Mouse (Mus musculus): ENCODE measurements around the gene Dnaja3. TPM values are rescaled to one million over a fixed set of nuclear protein-coding genes. Genes with fewer than 3 reads are reported as not detected.

The Dnaja3 gene
- 86.5 and 92.1 TPM in 2 replicates for polyA plus RNA-seq (2015; fragmentation: Nextera tagmentation; extraction: Ambion mirVana)

- Histone ChIP-seq H3K4me1 (replicated peaks) (peaks cover 42% of the 10 kb centered on the region), H3K27ac (peak within 1 kb of the TSS; percentile 87), H3K4me3 (replicated peaks) (peak within 1 kb of the TSS; percentile 65), H3K27me3 (replicated peaks) (no peaks in the 10 kb centered on the region), H3K36me3 (no peaks in the 10 kb centered on the region), H3K4me2 (replicated peaks) (peak within 1 kb of the TSS; percentile 86), H3K9ac (peak within 1 kb of the TSS; percentile 75), H3K9me3 (no peaks in the 10 kb centered on the region)
- ATAC-seq = peak; percentile 91
- under 1% methylated on average over 21 of the region's 22 CpGs for WGBS
These were observed at the start of gene Dnaja3, which contains the start of gene Vasn for GRCm38 (mm10) chr16:4639831-4640237. Gene Dnaja3, plus strand, starts transcription at chr16:4639989. Gene Vasn, plus strand, starts transcription at chr16:4639941.

GRCm38 (mm10) chr16:4590236-4590635 is 49.6 kb upstream of the Dnaja3 start:
- Histone ChIP-seq H3K9me3 (no peaks in the 10 kb centered on the region), H3K27me3 (replicated peaks) (no peaks in the 10 kb centered on the region), H3K4me3 (replicated peaks) (no peak overlapping the region), H3K27ac (no peak overlapping the region), H3K4me2 (replicated peaks) (no peak overlapping the region), H3K9ac (no peak overlapping the region), H3K36me3 (peaks cover 9% of the 10 kb centered on the region; the same call in 1 of the 2 replicates), H3K4me1 (replicated peaks) (peaks cover 30% of the 10 kb centered on the region)
- ATAC-seq = no peak
- 94% methylated on average over 9 of the region's 9 CpGs for WGBS

GRCm38 (mm10) chr16:4592909-4593875 is 46.6 kb upstream of the Dnaja3 start:
- 10% methylated on average over 32 of the region's 32 CpGs for WGBS
- no peaks in the 10 kb centered on the region for H3K9me3 ChIP-seq
- peaks cover 9% of the 10 kb centered on the region; the same call in 1 of the 2 replicates for H3K36me3 ChIP-seq
- ATAC-seq = no peak
- H3K4me2 ChIP-seq (replicated peaks) = peak overlapping the region; percentile 91
- no peaks in the 10 kb centered on the region for H3K27me3 ChIP-seq (replicated peaks)
- H3K4me1 ChIP-seq (replicated peaks) = peaks cover 38% of the 10 kb centered on the region
- peak overlapping the region; percentile 87 for H3K4me3 ChIP-seq (replicated peaks)
- peak overlapping the region; percentile 90 for H3K9ac ChIP-seq
- peak overlapping the region; percentile 94 for H3K27ac ChIP-seq

GRCm38 (mm10) chr16:4593971-4594813 is 45.6 kb upstream of the Dnaja3 start, which contains the start of gene Glis2:
Gene Glis2, plus strand, starts transcription at chr16:4594713.
- no peaks in the 10 kb centered on the region for H3K27me3 ChIP-seq (replicated peaks)
- WGBS = under 1% methylated on average over 37 of the region's 74 CpGs
- no peaks in the 10 kb centered on the region for H3K9me3 ChIP-seq
- peak within 1 kb of the TSS; percentile 90 for H3K9ac ChIP-seq
- peak within 1 kb of the TSS; percentile 94 for H3K27ac ChIP-seq
- peak within 1 kb of the TSS; percentile 91 for H3K4me2 ChIP-seq (replicated peaks)
- peaks cover 9% of the 10 kb centered on the region; the same call in 1 of the 2 replicates for H3K36me3 ChIP-seq
- H3K4me1 ChIP-seq (replicated peaks) = peaks cover 48% of the 10 kb centered on the region
- ATAC-seq = peak; percentile 85
- H3K4me3 ChIP-seq (replicated peaks) = peak within 1 kb of the TSS; percentile 87

- Histone ChIP-seq H3K4me2 (replicated peaks) (peak overlapping the region; percentile 91), H3K27ac (peak overlapping the region; percentile 94), H3K27me3 (replicated peaks) (no peaks in the 10 kb centered on the region), H3K4me3 (replicated peaks) (peak overlapping the region; percentile 87), H3K4me1 (replicated peaks) (peaks cover 55% of the 10 kb centered on the region), H3K9me3 (no peaks in the 10 kb centered on the region), H3K36me3 (peaks cover 7% of the 10 kb centered on the region; the same call in 1 of the 2 replicates), H3K9ac (peak overlapping the region; percentile 90)
- ATAC-seq = peak; percentile 13
- WGBS = under 1% methylated on average over 43 of the region's 52 CpGs
These were observed 44.8 kb upstream of the Dnaja3 start for GRCm38 (mm10) chr16:4594814-4595526.

GRCm38 (mm10) chr16:4595527-4595963 is 44.2 kb upstream of the Dnaja3 start:
- Histone ChIP-seq H3K9ac (peak overlapping the region; percentile 90), H3K4me3 (replicated peaks) (peak overlapping the region; percentile 87), H3K4me1 (replicated peaks) (peaks cover 61% of the 10 kb centered on the region), H3K4me2 (replicated peaks) (peak overlapping the region; percentile 91), H3K27me3 (replicated peaks) (no peaks in the 10 kb centered on the region), H3K9me3 (no peaks in the 10 kb centered on the region), H3K27ac (peak overlapping the region; percentile 94), H3K36me3 (peaks cover 5% of the 10 kb centered on the region; the same call in 1 of the 2 replicates)
- peak; percentile 43 for ATAC-seq
- 4% methylated on average over 5 of the region's 5 CpGs for WGBS

- Histone ChIP-seq H3K9me3 (no peaks in the 10 kb centered on the region), H3K27ac (peak overlapping the region; percentile 94; the same call in 1 of the 2 replicates), H3K27me3 (replicated peaks) (no peaks in the 10 kb centered on the region), H3K9ac (peak overlapping the region; percentile 90), H3K4me2 (replicated peaks) (peak overlapping the region; percentile 91), H3K4me1 (replicated peaks) (peaks cover 68% of the 10 kb centered on the region), H3K36me3 (no peaks in the 10 kb centered on the region), H3K4me3 (replicated peaks) (peak overlapping the region; percentile 87)
- 24% methylated on average over 3 of the region's 3 CpGs for WGBS
- no peak for ATAC-seq
These were observed 43.6 kb upstream of the Dnaja3 start for GRCm38 (mm10) chr16:4596141-4596728.

GRCm38 (mm10) chr16:4596836-4597235 is 43.0 kb upstream of the Dnaja3 start:
- ATAC-seq = no peak
- H3K9ac ChIP-seq = no peak overlapping the region
- peaks cover 73% of the 10 kb centered on the region for H3K4me1 ChIP-seq (replicated peaks)
- peak overlapping the region; percentile 87 for H3K4me3 ChIP-seq (replicated peaks)
- peak overlapping the region; percentile 91 for H3K4me2 ChIP-seq (replicated peaks)
- H3K36me3 ChIP-seq = no peaks in the 10 kb centered on the region
- no peaks in the 10 kb centered on the region for H3K9me3 ChIP-seq
- WGBS = 54% methylated on average over 2 of the region's 2 CpGs
- H3K27me3 ChIP-seq (replicated peaks) = no peaks in the 10 kb centered on the region
- H3K27ac ChIP-seq = peak overlapping the region; percentile 13; the same call in 1 of the 2 replicates

- no peaks in the 10 kb centered on the region for H3K36me3 ChIP-seq
- no peaks in the 10 kb centered on the region for H3K27me3 ChIP-seq (replicated peaks)
- H3K9me3 ChIP-seq = no peaks in the 10 kb centered on the region
- no peak for ATAC-seq
- WGBS = 47% methylated on average over 7 of the region's 7 CpGs
- H3K4me2 ChIP-seq (replicated peaks) = peak overlapping the region; percentile 91
- H3K4me3 ChIP-seq (replicated peaks) = peak overlapping the region; percentile 22; the same call in 1 of the 2 replicates
- peak overlapping the region; percentile 13; the same call in 1 of the 2 replicates for H3K27ac ChIP-seq
- peaks cover 75% of the 10 kb centered on the region for H3K4me1 ChIP-seq (replicated peaks)
- H3K9ac ChIP-seq = no peak overlapping the region
These were observed 42.5 kb upstream of the Dnaja3 start for GRCm38 (mm10) chr16:4597296-4597695.

GRCm38 (mm10) chr16:4598041-4598440 is 41.7 kb upstream of the Dnaja3 start:
- H3K9ac ChIP-seq = peak overlapping the region; percentile 15; the same call in 1 of the 2 replicates
- no peak overlapping the region for H3K4me3 ChIP-seq (replicated peaks)
- H3K4me1 ChIP-seq (replicated peaks) = peaks cover 79% of the 10 kb centered on the region
- no peak for ATAC-seq
- H3K27me3 ChIP-seq (replicated peaks) = no peaks in the 10 kb centered on the region
- no peaks in the 10 kb centered on the region for H3K36me3 ChIP-seq
- 62% methylated on average over 5 of the region's 5 CpGs for WGBS
- 0 out of 2 replicates have a peak overlapping the region, but pooled peaks have one; percentile 13 for H3K27ac ChIP-seq
- H3K9me3 ChIP-seq = no peaks in the 10 kb centered on the region
- peak overlapping the region; percentile 91 for H3K4me2 ChIP-seq (replicated peaks)
